ENCODE assay signal across 8 mouse cellular contexts in genomic region chr4:150730061-150730812, GRCm38 (mm10).
DNase-seq lines count a peak whose midpoint lies in the region; ATAC-seq and TF ChIP-seq lines count a peak whose summit lies in the region.
"Had no signal": no experiment of that assay in that cellular context is flagged by ENCODE, and none has a peak within 500 bp of the region (broad histone marks: within the 10 kb centered on the region; RNA-seq: fewer than 3 reads in every experiment).

No protein-coding gene starts in this region.

- no peaks in the 10 kb centered on the region for H3K27me3 ChIP-seq in embryonic facial prominence, embryonic 12.5 days
- H3K27me3 ChIP-seq in midbrain, postnatal 0 days (ENCODE audit: insufficient read depth, low read length) = no peaks in the 10 kb centered on the region

- H3K4me1 ChIP-seq in embryonic facial prominence, embryonic 12.5 days = peaks cover 12% of the 10 kb centered on the region; the same call in 1 of the 2 replicates
- H3K4me1 ChIP-seq in midbrain, postnatal 0 days (ENCODE audit: insufficient read depth, low read length) = no peaks in the 10 kb centered on the region; the same call in 1 of the 2 replicates

- no peak for ATAC-seq in embryonic facial prominence, embryonic 12.5 days (ENCODE audit: insufficient number of reproducible peaks, insufficient read depth, low FRiP score, low TSS enrichment)
- ATAC-seq in midbrain, postnatal 0 days (ENCODE audit: low FRiP score) = no peak

- no peak overlapping the region for H3K9ac ChIP-seq in embryonic facial prominence, embryonic 12.5 days
- H3K9ac ChIP-seq in midbrain, postnatal 0 days (replicated peaks; ENCODE audit: low read length, poor library complexity, severe bottlenecking) = no peak overlapping the region

- no peak overlapping the region for H3K4me3 ChIP-seq in embryonic facial prominence, embryonic 12.5 days
- H3K4me3 ChIP-seq in midbrain, postnatal 0 days (ENCODE audit: low read depth, low read length) = no peak overlapping the region
- H3K4me3 ChIP-seq: myocyte had no signal

- WGBS in embryonic facial prominence, embryonic 12.5 days = 28% methylated on average over 12 of the region's 12 CpGs
- 7% methylated on average over 12 of the region's 12 CpGs for WGBS in midbrain, postnatal 0 days

- no peaks in the 10 kb centered on the region for H3K9me3 ChIP-seq in embryonic facial prominence, embryonic 12.5 days
- H3K9me3 ChIP-seq in midbrain, postnatal 0 days (ENCODE audit: low read length) = no peaks in the 10 kb centered on the region

- TF ChIP-seq CTCF in midbrain, postnatal 0 days (IDR thresholded peaks at IDR 0.05) = no peak

- no peaks in the 10 kb centered on the region for H3K36me3 ChIP-seq in embryonic facial prominence, embryonic 12.5 days
- no peaks in the 10 kb centered on the region for H3K36me3 ChIP-seq in midbrain, postnatal 0 days (ENCODE audit: insufficient read depth, low read length)

- intact Hi-C loops in heart, postnatal 14 days (cut with DNase I) = no loop called here

- peak; percentile 79 for DNase-seq in brain, adult 2 months (ENCODE audit: low read depth, low spot score)
- peak; percentile 51 to 70 for DNase-seq in heart, postnatal 14 days
- DNase-seq in layer of hippocampus, postnatal 14 days (ENCODE audit: low spot score in 2 of 2) = peak; percentile 35 to 68
- DNase-seq in midbrain, postnatal 0 days (ENCODE audit: low spot score) = peak; percentile 60
- no peak for DNase-seq in urinary bladder, adult 2 months (ENCODE audit: low spot score)
- DNase-seq in gastrocnemius, adult 8-10 months (ENCODE audit: low spot score in 2 of 2) = no peak

- no peak overlapping the region; the same call in 1 of the 2 replicates for H3K4me2 ChIP-seq in embryonic facial prominence, embryonic 12.5 days (replicated peaks)
- no peak overlapping the region for H3K4me2 ChIP-seq in midbrain, postnatal 0 days (ENCODE audit: low read depth, low read length, poor library complexity, severe bottlenecking)

- H3K27ac ChIP-seq in embryonic facial prominence, embryonic 12.5 days = peak overlapping the region; percentile 67
- 0 out of 2 replicates have a peak overlapping the region, but pooled peaks have one; percentile 12 for H3K27ac ChIP-seq in midbrain, postnatal 0 days (ENCODE audit: low read depth, low read length)

Comparison
In these comparisons a context has a peak if more than half of its experiments do, and no peak if none do; other contexts are left out.
1. DNase-seq: peak in brain, adult 2 months (single experiment), heart, postnatal 14 days (2 of 2), layer of hippocampus, postnatal 14 days (2 of 2) and midbrain, postnatal 0 days (single experiment); none in urinary bladder, adult 2 months (single experiment) and gastrocnemius, adult 8-10 months (0 of 2).